ENCODE assay signal across 16 mouse cellular contexts in genomic region chr9:118949124-118949523, GRCm38 (mm10). TPM values are rescaled to one million over a fixed set of nuclear protein-coding genes. Genes with fewer than 3 reads are reported as not detected.
"Had no signal": no experiment of that assay in that cellular context is flagged by ENCODE, and none has a peak within 500 bp of the region (broad histone marks: within the 10 kb centered on the region; RNA-seq: fewer than 3 reads in every experiment).

No protein-coding gene starts in this region.

- ATAC-seq: liver, postnatal 0 days; midbrain, embryonic 15.5 days had no signal

- H3K27ac ChIP-seq: layer of hippocampus, adult 2 months; limb, embryonic 12.5 days; liver, embryonic 13.5 days; macrophage; midbrain, embryonic 15.5 days; neural tube, embryonic 12.5 days; stomach, embryonic 15.5 days had no signal

- H3K4me3 ChIP-seq: layer of hippocampus, adult 2 months; limb, embryonic 12.5 days; liver, embryonic 13.5 days; megakaryocyte, embryonic 14.5 days; midbrain, embryonic 15.5 days; neural tube, embryonic 12.5 days; stomach, embryonic 15.5 days had no signal

- H3K36me3 ChIP-seq: liver, embryonic 13.5 days; midbrain, embryonic 15.5 days; neural tube, embryonic 12.5 days; stomach, embryonic 15.5 days had no signal

- H3K9ac ChIP-seq: limb, embryonic 12.5 days; liver, embryonic 13.5 days; liver, postnatal 0 days; midbrain, embryonic 15.5 days; neural tube, embryonic 12.5 days; stomach, embryonic 15.5 days had no signal

- DNase-seq: kidney, adult 18-20 months; kidney, postnatal 10 days; kidney, postnatal 4 days; liver; liver, embryonic 13.5 days; liver, postnatal 0 days; thymus, postnatal 36 days had no signal

- H3K9me3 ChIP-seq: limb, embryonic 12.5 days; liver, embryonic 13.5 days; megakaryocyte, embryonic 14.5 days; midbrain, embryonic 15.5 days; neural tube, embryonic 12.5 days; stomach, embryonic 15.5 days had no signal

- H3K4me2 ChIP-seq: limb, embryonic 12.5 days; liver, embryonic 13.5 days; midbrain, embryonic 11.5 days; midbrain, embryonic 15.5 days; neural tube, embryonic 12.5 days; stomach, embryonic 15.5 days had no signal

- H3K27me3 ChIP-seq: limb, embryonic 12.5 days; liver, embryonic 13.5 days; megakaryocyte, embryonic 14.5 days; midbrain, embryonic 15.5 days; neural tube, embryonic 12.5 days; stomach, embryonic 15.5 days had no signal

- H3K4me1 ChIP-seq: midbrain, embryonic 15.5 days had no signal

RNA-seq across cellular contexts. Expression of gene Ctdspl, which starts 22.9 kb away (rescaled TPM):
- total RNA-seq: monocyte, adult 5-6 weeks had no signal
